Mouse (Mus musculus) lung, adult 2 months (tissue): ENCODE measurements around the gene Olfr1310. TPM values are rescaled to one million over a fixed set of nuclear protein-coding genes. Genes with fewer than 3 reads are reported as not detected.
"Not testable (repeated sequence)": the region's sequence is repeated elsewhere in the genome, so short reads cannot be mapped to it uniquely, and the experiment has no call there.

Source experiments
- DNase-seq: peaks from one replicate; pipeline ENCODE4 v3.0.0; 2022
- H3K4me1 ChIP-seq: fragments of 200-500 bp; 2 replicates; pipeline ENCODE4 v1.6.1; 2011; ENCODE audit warnings: low read length; ENCODE audit not compliant: control insufficient read depth, insufficient read depth
- H3K4me3 ChIP-seq: fragments of 200-500 bp; replicated peaks from 2 replicates; pipeline ENCODE3; 2011; ENCODE audit warnings: low read depth, mild to moderate bottlenecking, control low read depth, low read length; ENCODE audit errors: extremely low read depth
- CTCF ChIP-seq: fragments of 200-500 bp; IDR thresholded peaks from 2 replicates; pipeline ENCODE4 v1.5.1; 2011; ENCODE audit warnings: mild to moderate bottlenecking, low read length, control low read depth; ENCODE audit not compliant: insufficient read depth
- POLR2A ChIP-seq: fragments of 200-500 bp; IDR thresholded peaks from 2 replicates; pipeline ENCODE4 v1.6.1; 2011; ENCODE audit warnings: low read depth, mild to moderate bottlenecking, control low read depth, low read length, borderline replicate concordance; ENCODE audit errors: extremely low read depth
- WGBS: fragments of 180-500 bp; shearing (Covaris S2); methylation state at CpG from one replicate; pipeline ENCODE4 v1.1.7; 2018; 5-methylcytosine and 5-hydroxymethylcytosine counted together
- polyA plus RNA-seq: library from polyadenylated mRNA; depleted of rRNA; stranded (reverse); fragments of >200 nt; gene quantifications from 2 replicates; pipeline ENCODE4 v1.2.3, GENCODE M21; 2012; rRNA removed

The Olfr1310 gene
- polyA plus RNA-seq = not detected in 2 replicates

- DNase-seq = no peak
- Histone ChIP-seq H3K4me3 (no peak within 1 kb of the TSS), H3K4me1 (no peaks in the 10 kb centered on the region)
- TF ChIP-seq POLR2A (no peak), CTCF (no peak)
These were observed at the start of gene Olfr1310 for GRCm38 (mm10) chr2:112012608-112013007. Olfr1310 (minus strand) TSS chr2:112012708.

GRCm38 (mm10) chr2:112050138-112050537 is 37.6 kb upstream of the Olfr1310 start, which contains the start of gene Olfr1312:
Olfr1312 (minus strand) TSS chr2:112050238.
- no peak for TF ChIP-seq CTCF
- no peak for TF ChIP-seq POLR2A
- Histone ChIP-seq H3K4me3 (no peak within 1 kb of the TSS), H3K4me1 (no peaks in the 10 kb centered on the region)
- 18% methylated on average over 1 of the region's 1 CpGs for WGBS
- no peak for DNase-seq

- not testable (repeated sequence) for H3K4me1 ChIP-seq, DNase-seq, H3K4me3 ChIP-seq
- 39% methylated on average over 6 of the region's 6 CpGs for WGBS
These were observed 14.5 kb upstream of the Olfr1310 start for GRCm38 (mm10) chr2:112026971-112027370.

GRCm38 (mm10) chr2:112024312-112024711 is 11.8 kb upstream of the Olfr1310 start, which contains the start of gene Olfr1311:
Olfr1311 (minus strand) TSS chr2:112024412.
- no peak for TF ChIP-seq POLR2A
- TF ChIP-seq CTCF = no peak
- Histone ChIP-seq H3K4me1 (no peaks in the 10 kb centered on the region), H3K4me3 (no peak within 1 kb of the TSS)
- DNase-seq = no peak
- 87% methylated on average over 2 of the region's 2 CpGs for WGBS

- no peak for TF ChIP-seq CTCF
- TF ChIP-seq POLR2A = no peak
- no peak for DNase-seq
- Histone ChIP-seq H3K4me1 (no peaks in the 10 kb centered on the region), H3K4me3 (no peak overlapping the region)
- WGBS = 76% methylated on average over 3 of the region's 3 CpGs
These were observed 2.4 kb upstream of the Olfr1310 start for GRCm38 (mm10) chr2:112014900-112015299.

GRCm38 (mm10) chr2:111990181-111990580 is 22.3 kb downstream of the Olfr1310 start, which contains the start of gene Olfr1309:
Olfr1309 (minus strand) TSS chr2:111990281.
- H3K4me1 ChIP-seq = no peaks in the 10 kb centered on the region
- TF ChIP-seq POLR2A (no peak), CTCF (no peak)
- WGBS = 35% methylated on average over 1 of the region's 1 CpGs
- H3K4me3 ChIP-seq = no peak within 1 kb of the TSS
- no peak for DNase-seq

- H3K4me1 ChIP-seq = no peaks in the 10 kb centered on the region
- TF ChIP-seq POLR2A (no peak), CTCF (no peak)
- 31% methylated on average over 1 of the region's 1 CpGs for WGBS
These were observed 47.7 kb downstream of the Olfr1310 start, which contains the start of gene Olfr1308 for GRCm38 (mm10) chr2:111964844-111965243. Olfr1308 (minus strand) TSS chr2:111964944.

More at GRCm38 (mm10) chr2:111964844-111965243, 47.7 kb downstream of the Olfr1310 start, which contains the start of gene Olfr1308:
- DNase-seq = no peak
- no peak within 1 kb of the TSS for H3K4me3 ChIP-seq

Other genes with a start within 250 kb of the Olfr1310 start
- gene Olfr1302, start 235.3 kb downstream of the Olfr1310 start, polyA plus RNA-seq = not detected in 2 replicates
- not detected in 2 replicates for gene Olfr1303, start 192.4 kb downstream of the Olfr1310 start, polyA plus RNA-seq
- gene Olfr1305, start 135.6 kb downstream of the Olfr1310 start, polyA plus RNA-seq = not detected in 2 replicates
- gene Olfr1306, start 96.4 kb downstream of the Olfr1310 start, polyA plus RNA-seq = not detected in 2 replicates
- gene Olfr1307, start 63.3 kb downstream of the Olfr1310 start, polyA plus RNA-seq = not detected in 2 replicates
- not detected in 2 replicates for gene Olfr1308, start 47.8 kb downstream of the Olfr1310 start, polyA plus RNA-seq
- gene Olfr1309, start 22.4 kb downstream of the Olfr1310 start, polyA plus RNA-seq = not detected in 2 replicates
- gene Olfr1311, start 11.7 kb upstream of the Olfr1310 start, polyA plus RNA-seq = not detected in 2 replicates
- not detected in 2 replicates for gene Olfr1312, start 37.5 kb upstream of the Olfr1310 start, polyA plus RNA-seq
- gene Olfr1313, start 65.1 kb upstream of the Olfr1310 start, polyA plus RNA-seq = not detected in 2 replicates
- not detected in 2 replicates for gene Olfr1314, start 84.1 kb upstream of the Olfr1310 start, polyA plus RNA-seq
- not detected in 2 replicates for gene Olfr1315-ps1, start 102.7 kb upstream of the Olfr1310 start, polyA plus RNA-seq
- not detected in 2 replicates for gene Olfr1316, start 122.3 kb upstream of the Olfr1310 start, polyA plus RNA-seq
- gene Olfr1317, start 127.6 kb upstream of the Olfr1310 start, polyA plus RNA-seq = not detected in 2 replicates
- not detected in 2 replicates for gene Olfr1318, start 141.5 kb upstream of the Olfr1310 start, polyA plus RNA-seq
- 48.6 and 50.9 TPM in 2 replicates for gene Lpcat4, start 226.8 kb upstream of the Olfr1310 start, polyA plus RNA-seq
- not detected in 2 replicates for gene Nutm1, start 246.6 kb upstream of the Olfr1310 start, polyA plus RNA-seq
- 40.3 and 50.4 TPM in 2 replicates for gene Nop10, start 249.2 kb upstream of the Olfr1310 start, polyA plus RNA-seq